Mouse (Mus musculus) ES-Bruce4 (cell line): ENCODE measurements around the gene Olfr1274-ps.
"Not testable (repeated sequence)": the region's sequence is repeated elsewhere in the genome, so short reads cannot be mapped to it uniquely, and the experiment has no call there.

Experiments
- CTCF ChIP-seq: IDR thresholded peaks from one replicate; pipeline ENCODE4 v1.8.1; 2011; ENCODE audit warnings: low read depth, low read length
- EP300 ChIP-seq: IDR thresholded peaks from 2 replicates; pipeline ENCODE4 v1.6.1; 2011; ENCODE audit warnings: low read depth, low read length; ENCODE audit not compliant: insufficient read depth
- POLR2A ChIP-seq: IDR thresholded peaks from one replicate; pipeline ENCODE4 v1.8.1; 2011; ENCODE audit warnings: low read length; ENCODE audit not compliant: insufficient read depth

DNA sequence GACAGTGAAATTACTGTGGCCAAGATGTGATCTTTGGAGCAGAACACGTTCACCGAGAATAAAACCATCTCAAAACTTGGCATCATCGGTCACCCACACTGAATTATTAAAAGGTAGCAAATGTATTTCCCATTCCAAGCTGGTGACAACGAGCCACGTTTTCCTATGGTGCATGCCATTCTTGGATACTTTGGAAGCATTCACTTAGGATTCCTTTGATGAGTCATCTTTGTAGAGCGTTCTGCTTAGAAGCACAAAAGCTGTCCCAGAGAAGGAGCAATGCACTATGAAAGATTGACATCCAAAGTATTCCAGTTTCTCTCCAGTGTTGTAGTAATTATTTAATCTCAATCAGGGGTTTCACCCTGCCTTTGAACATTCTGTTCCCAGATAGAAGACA lies 23.8 kb downstream of the Olfr1274-ps start:
- TF ChIP-seq POLR2A, CTCF, EP300: not testable (repeated sequence)
